Mouse (Mus musculus) cerebellum, adult 9-11 months (tissue): ENCODE data around the gene Glipr2.

Source experiments
- DNase-seq: peaks from one replicate; pipeline ENCODE4 v3.0.0; 2022

The Glipr2 gene

DNA sequence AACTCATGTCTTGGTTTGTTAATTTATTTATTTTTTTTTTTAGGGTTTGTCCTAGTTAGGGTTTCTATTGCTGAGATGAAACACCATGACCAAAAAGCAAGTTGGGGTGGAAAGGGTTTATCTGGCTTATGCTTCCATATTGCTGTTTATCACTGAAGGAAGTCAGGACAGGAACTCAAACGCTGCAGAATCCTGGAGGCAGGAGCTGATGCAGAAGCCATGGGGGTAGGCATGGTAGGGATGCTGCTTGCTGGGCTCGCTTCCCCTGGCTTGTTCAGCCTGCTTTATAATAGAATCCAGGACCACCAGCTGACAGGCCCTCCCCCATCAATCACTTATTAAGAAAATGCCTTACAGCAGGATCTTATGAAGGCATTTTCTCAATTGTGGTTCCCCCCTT is 53.7 kb downstream of the Glipr2 start:
- no peak for DNase-seq

DNA sequence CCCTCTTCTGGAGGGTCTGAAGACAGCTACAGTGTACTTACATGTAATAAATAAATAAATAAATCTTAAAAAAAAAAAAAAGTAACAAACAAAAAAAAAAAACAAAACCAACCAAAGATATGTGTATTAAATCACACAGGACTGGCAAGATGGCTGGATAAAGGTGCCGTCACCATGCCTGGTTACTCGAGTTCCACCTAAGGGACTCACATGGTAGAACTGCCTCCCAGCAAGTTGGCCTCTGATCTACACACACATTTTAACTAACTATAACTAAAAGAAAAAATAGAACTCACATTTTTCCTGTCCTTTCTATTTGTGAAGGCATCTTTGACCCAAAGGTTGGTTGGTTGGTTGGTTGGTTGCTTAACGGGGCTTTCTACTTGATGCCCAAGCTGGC is 54.6 kb downstream of the Glipr2 start:
- no peak for DNase-seq

DNA sequence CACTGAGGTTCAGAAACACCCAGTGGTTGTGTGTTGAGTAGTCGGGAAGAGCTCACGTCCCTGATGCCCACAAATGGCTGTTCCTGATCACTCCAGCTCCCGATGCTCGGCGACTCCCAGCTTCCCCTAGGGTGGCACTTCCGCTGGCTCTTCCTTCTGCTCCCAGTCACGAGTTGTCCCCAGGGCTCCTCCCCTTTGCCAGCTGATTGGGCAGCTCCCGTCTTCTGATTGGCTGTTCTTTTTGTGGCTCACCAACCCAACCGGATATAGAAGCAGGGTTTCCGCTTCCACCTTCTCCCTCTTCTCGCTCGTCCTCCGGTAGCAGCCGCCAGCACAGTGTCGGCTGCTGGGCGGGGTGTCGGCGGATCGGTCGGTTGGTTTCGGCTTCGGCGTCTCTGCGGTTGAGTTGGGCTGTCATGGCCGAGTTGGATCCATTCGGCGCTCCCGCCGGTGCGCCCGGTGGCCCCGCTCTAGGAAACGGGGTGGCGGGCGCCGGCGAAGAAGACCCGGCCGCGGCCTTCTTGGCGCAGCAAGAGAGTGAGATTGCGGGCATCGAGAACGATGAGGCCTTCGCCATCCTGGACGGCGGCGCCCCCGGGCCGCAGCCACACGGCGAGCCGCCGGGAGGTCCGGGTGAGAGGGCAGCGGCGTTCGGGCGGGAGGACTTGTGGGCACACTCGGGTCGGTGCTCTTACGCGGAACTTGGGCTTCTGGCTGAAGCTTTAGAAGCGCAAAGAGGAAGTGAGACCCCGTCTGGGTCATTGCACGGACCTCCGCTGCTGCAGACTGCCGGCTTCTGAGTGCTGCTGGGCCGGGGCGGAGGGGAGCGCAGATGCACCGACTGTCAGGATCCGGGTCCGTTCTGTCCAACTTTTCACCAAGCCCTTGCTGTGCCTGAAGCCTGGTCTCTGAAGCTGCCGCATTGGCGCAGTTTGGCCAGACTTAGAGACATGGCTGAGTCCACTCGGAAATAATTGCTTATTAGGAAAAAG is 55.5 kb downstream of the Glipr2 start:
- peak; percentile 97 for DNase-seq

DNA sequence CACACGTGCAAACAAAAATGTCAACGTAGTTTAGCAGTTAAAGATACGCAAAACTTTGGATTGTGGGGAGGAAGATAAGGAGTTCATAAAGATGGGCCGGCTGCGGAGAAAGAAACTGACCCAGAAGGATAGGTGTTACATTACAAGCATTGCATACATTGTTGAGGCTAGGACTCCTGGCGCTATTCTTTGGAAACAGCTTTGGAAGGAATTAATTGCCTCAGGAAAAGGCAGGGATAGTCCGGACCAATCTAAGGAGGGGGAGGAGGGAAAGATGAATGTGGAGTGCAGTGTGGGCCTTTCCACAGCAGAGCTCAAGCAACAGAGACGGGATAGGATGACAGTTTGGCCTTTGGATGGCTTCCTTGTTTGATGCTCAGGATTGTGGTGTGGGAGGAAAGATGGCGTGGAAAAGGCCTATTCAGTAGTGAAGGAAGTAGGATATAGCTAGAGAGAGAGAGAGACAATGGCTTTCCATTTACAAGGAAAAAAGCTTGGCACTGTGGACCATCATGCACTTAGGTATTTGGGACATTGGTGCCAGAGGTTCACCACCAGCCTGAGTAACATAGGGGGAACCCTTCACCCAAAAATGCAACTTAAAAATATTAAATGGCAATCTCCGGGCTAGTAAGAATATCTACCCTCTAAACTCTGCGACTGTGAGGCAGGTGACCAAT is 56.3 kb downstream of the Glipr2 start:
- no peak for DNase-seq

DNA sequence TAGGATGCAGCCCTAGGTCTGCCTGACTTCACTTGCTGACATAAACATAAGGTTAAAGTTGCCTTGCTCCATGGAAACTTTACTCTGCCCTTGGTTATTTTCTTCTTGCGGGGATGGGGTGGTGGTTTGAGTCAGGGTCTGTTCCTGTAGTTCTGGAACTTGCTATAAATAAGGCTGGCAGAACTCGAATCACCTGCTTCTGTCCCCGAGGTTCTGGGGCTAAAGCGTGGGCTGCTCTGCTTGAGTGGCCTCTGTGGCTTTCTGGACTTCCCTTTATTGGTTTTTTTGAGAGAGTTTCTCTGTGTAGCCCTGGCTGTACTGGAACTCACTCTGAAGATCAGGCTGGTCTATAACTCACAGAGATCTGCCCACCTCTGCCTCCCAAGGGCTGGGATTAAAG is 58.9 kb downstream of the Glipr2 start:
- DNase-seq: no peak

DNA sequence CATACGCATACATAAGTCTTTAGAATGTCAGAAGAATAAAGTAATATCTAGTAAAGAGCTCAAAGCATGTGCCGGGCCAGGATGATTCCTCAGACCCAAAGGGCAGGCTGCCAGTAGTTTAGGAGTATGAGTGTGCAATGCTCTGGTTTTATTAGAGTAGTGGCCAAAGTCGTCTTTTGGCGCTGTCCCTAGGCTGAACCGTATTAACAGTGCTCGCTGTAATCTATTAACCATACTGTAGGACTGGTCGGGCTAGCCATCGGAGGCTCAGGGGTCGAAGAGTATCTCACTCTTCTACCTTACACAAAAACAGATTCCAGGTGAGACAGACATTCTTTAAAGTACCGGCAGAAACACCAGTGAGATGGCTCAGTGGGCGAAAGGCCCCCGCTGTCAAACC is 59.6 kb downstream of the Glipr2 start:
- no peak for DNase-seq

DNA sequence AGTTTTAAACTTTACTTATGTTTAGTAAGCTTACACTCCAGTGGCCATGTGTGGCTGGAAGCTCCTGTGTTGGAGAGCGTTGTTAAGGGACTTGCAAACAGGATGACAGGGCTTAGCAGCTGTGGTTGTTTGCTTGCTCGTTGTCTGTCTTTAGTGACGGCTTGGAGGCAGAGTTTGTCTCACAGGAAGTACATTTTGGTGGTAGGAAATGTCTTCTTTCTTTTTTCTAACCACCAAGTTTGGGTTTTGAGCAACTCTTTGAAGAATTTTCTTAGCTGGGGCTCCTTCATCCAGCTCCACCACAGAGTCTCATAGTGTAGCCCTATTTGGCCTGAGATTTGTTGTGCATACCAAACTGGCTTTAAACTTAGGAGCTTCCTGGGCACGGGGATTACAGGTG is 65.1 kb downstream of the Glipr2 start:
- peak; percentile 0 for DNase-seq

DNA sequence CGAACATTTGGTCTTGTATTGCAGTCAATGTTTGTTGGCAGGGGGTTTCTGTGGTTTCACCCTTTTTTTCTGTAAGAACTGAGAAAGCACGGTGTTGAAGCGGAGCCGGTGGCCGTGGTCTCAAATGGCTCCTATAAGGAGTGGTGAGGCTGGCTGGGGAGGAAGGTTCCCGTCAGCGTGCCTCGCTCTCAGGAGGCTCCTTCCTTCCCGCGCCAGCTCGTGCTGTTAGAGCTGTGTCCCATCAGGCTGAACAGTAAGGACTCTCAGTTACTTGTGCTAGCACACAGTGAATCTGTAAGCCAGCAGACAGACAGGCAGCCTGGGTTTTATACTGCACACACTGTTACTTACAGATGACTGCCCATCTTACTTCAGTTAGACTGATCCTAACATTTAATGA is 65.6 kb downstream of the Glipr2 start:
- DNase-seq: peak; percentile 1

DNA sequence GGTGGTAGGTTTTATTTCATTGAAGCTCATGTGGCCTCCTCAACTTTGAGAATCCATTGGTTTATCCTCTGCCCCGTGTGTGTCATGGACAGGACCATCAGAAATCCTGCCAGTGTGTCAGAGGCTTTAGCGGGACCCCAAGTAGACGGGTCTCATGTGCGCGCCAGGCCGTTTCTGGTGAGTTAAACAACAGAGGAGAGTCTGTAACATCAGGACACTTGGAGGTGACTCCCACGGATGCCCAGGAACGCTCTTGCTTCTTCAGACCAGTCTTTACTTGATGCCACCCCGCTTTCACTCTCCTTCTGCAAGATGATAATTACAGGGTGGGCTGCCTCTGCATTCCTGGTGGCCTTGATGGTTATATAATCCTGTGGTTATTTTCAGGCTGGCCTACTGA is 66.5 kb downstream of the Glipr2 start:
- peak; percentile 0 for DNase-seq

DNA sequence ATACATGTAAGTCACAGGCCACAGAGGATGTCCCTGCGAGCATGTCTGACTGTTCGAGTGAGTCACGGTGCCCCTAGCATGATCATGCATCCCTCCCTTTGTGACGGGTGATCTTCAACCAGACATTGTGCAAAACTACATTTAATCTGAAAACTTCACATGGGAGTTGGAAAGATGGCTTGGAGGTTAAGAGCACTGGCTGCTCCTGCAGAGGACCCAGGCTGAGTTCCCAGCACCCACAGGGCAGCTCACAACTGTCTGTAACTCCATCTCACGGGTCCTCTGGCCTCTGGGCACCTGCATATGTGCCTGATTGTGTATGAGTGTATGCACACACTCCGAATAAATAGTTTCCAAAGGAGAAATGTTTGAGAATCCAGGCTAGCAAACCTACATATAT is 67.0 kb downstream of the Glipr2 start:
- DNase-seq: no peak

DNA sequence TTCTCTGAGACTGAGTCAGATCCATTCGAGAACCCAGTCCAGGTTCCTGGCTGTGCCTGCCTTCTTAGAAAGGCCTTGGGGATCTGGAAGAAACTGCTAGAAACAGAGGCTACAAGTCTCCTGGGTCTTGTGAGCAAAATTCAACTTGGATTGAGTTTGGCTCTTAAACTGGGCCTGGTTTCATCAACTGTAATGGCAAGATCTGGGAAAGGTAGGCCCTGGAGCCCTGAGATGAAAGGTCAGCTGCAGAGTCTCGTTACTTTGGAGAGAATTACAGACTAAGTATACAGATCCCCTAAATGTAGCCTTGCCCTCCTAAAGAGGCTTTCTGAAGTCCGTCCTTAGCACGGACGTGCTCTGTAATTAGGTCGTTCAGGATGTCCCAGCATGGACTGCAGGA is 68.4 kb downstream of the Glipr2 start:
- DNase-seq: no peak
